Mouse (Mus musculus) erythroblast, embryonic 14.5 days (primary cell): ENCODE measurements at regions not wholly inside any gene's neighbourhood (a gene's known extent, or its start where the extent isn't known, plus 50 kb on each side); places are given as distances from the start of the nearest gene placed in this dataset.

Experiments
- H3K27me3 ChIP-seq: 2 replicates; pipeline ENCODE4 v1.6.1; 2012; ENCODE audit warnings: inconsistent platforms; ENCODE audit not compliant: control insufficient read depth
- H3K36me3 ChIP-seq: 2 replicates; pipeline ENCODE4 v1.6.1; 2012; ENCODE audit warnings: mild to moderate bottlenecking, inconsistent platforms; ENCODE audit not compliant: control insufficient read depth
- H3K4me1 ChIP-seq: 2 replicates; pipeline ENCODE4 v1.6.1; 2012; ENCODE audit warnings: inconsistent platforms; ENCODE audit not compliant: control insufficient read depth
- H3K4me3 ChIP-seq: replicated peaks from 2 replicates; pipeline ENCODE3; 2012; ENCODE audit warnings: moderate library complexity, mild to moderate bottlenecking, inconsistent platforms
- H3K9me3 ChIP-seq: 2 replicates; pipeline ENCODE4 v1.6.1; 2012; ENCODE audit warnings: low read length, inconsistent platforms, mixed read lengths; ENCODE audit not compliant: control insufficient read depth
- GATA1 ChIP-seq: IDR thresholded peaks from 2 replicates; pipeline ENCODE4 v1.6.1; 2012; ENCODE audit warnings: low read length, inconsistent platforms, mixed read lengths
- TAL1 ChIP-seq: IDR thresholded peaks from 3 replicates; pipeline ENCODE4 v1.6.1; 2012; ENCODE audit warnings: low read length, inconsistent platforms, mixed read lengths

- Histone ChIP-seq H3K4me3 (no peak overlapping the region), H3K36me3 (peaks cover 7% of the 10 kb centered on the region; the same call in 1 of the 2 replicates), H3K9me3 (peaks cover 3% of the 10 kb centered on the region; the same call in 1 of the 2 replicates), H3K27me3 (peaks cover 32% of the 10 kb centered on the region), H3K4me1 (peaks cover 49% of the 10 kb centered on the region)
- no peak for TF ChIP-seq GATA1
- TF ChIP-seq TAL1, result no peak
These were observed 60.4 kb upstream of the Lrpap1 start for GRCm38 (mm10) chr5:35165993-35166392.

- Histone ChIP-seq H3K36me3 (peaks cover 9% of the 10 kb centered on the region; the same call in 1 of the 2 replicates), H3K4me1 (peaks cover 54% of the 10 kb centered on the region), H3K27me3 (peaks cover 30% of the 10 kb centered on the region), H3K9me3 (peaks cover 3% of the 10 kb centered on the region; the same call in 1 of the 2 replicates), H3K4me3 (no peak overlapping the region)
- TF ChIP-seq TAL1 (no peak), GATA1 (no peak)
These were observed 59.9 kb upstream of the Lrpap1 start for GRCm38 (mm10) chr5:35165459-35165858.

GRCm38 (mm10) chr5:35162607-35163006 is 57.0 kb upstream of the Lrpap1 start:
- Histone ChIP-seq H3K4me1 (peaks cover 82% of the 10 kb centered on the region), H3K36me3 (peaks cover 31% of the 10 kb centered on the region), H3K9me3 (no peaks in the 10 kb centered on the region), H3K27me3 (peaks cover 12% of the 10 kb centered on the region), H3K4me3 (no peak overlapping the region)
- TF ChIP-seq GATA1 (no peak), TAL1 (no peak)

DNA sequence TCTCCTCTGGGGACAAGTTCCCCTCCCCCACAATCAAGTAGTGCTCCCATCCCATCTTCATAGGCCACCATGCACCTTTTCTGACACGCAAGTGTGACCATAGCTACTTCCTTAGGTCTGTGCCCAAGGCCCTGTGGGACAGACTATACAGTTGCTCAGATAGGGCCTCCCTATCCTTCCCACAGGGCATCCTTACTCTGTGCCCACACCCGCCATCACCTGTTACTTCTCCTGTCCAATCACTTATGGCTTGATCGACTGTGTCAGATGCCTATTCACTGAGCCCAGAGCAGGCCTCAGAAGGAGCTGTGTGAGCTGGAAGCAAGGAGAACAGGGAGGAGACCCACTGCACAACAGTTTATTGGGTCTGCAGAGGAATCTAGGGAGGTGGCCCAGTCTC is 56.6 kb upstream of the Lrpap1 start:
- Histone ChIP-seq H3K36me3 (peaks cover 36% of the 10 kb centered on the region), H3K9me3 (no peaks in the 10 kb centered on the region), H3K27me3 (peaks cover 17% of the 10 kb centered on the region), H3K4me1 (peaks cover 87% of the 10 kb centered on the region), H3K4me3 (peak overlapping the region; percentile 32)
- no peak for TF ChIP-seq TAL1
- TF ChIP-seq GATA1, result no peak

DNA sequence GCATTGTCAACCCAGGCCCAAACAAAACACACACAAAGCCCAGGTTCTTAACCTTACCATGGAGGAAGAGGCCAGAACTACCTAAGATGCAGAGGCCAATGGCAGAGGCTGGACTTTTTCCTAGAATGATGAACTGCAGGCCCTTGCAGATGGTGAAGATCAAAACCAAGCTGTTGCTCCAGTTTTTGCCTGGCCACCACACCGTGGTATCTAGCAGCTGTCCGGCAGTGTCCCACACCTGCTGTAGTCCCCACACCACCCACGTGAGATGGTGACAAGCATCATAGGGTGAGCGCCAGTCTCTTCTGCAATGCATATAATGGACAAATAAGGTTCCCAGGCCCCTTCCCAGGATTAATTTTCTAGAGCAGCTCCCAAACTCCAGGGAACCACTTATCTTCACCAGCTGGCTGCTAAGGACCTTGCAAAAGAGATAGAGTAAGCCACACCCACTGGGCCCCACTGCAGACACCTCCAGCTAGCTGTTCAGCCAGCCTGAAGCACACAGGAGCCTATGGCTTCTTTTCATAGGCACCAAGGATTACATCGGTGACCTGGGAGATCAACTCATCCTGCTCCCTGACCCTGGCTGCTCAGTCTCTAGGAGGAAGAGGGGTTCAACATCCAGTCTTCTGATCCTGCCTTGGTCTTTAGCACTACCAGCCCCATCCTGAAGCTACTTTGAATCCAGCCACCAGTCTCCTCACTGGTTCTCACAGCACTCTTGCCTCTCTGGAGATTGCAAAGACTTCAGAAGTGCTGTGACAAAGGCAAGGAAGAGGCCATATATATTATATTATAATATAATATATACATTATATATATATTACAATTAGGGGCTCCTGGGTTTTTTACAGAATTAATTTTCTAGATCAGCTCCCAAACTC is 55.6 kb upstream of the Lrpap1 start:
- Histone ChIP-seq H3K36me3 (peaks cover 38% of the 10 kb centered on the region), H3K9me3 (no peaks in the 10 kb centered on the region), H3K4me3 (peak overlapping the region; percentile 75), H3K27me3 (peaks cover 17% of the 10 kb centered on the region), H3K4me1 (peaks cover 87% of the 10 kb centered on the region)
- TF ChIP-seq TAL1, result peak; percentile 86
- peak; percentile 82 for TF ChIP-seq GATA1

DNA sequence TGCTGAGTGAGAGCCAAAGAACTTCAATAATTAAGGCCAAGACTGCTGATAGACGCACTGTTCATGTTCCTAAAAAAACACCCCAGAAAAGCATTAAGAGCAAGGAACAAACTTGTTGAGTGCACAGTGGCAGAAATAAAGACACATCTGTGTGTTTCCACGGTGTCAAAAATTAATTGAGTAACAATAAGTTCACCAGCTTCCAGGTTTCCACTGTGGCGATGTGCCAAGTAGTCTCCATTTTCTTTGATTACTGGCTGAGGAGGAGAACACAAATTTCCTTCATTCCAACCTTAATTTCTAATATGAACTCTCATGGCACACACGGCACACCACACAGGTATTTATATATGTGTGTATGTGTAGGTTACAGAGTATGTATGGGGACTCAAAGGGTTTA is 54.3 kb upstream of the Lrpap1 start:
- TF ChIP-seq GATA1 (no peak), TAL1 (no peak)
- Histone ChIP-seq H3K4me3 (peak overlapping the region; percentile 75), H3K36me3 (peaks cover 38% of the 10 kb centered on the region), H3K4me1 (peaks cover 74% of the 10 kb centered on the region), H3K9me3 (no peaks in the 10 kb centered on the region), H3K27me3 (peaks cover 12% of the 10 kb centered on the region)

- no peaks in the 10 kb centered on the region for H3K9me3 ChIP-seq
- H3K27me3 ChIP-seq, result peaks cover 10% of the 10 kb centered on the region
- peaks cover 68% of the 10 kb centered on the region for H3K4me1 ChIP-seq
- H3K4me3 ChIP-seq, result peak overlapping the region; percentile 75
- TF ChIP-seq TAL1, result no peak
- peaks cover 38% of the 10 kb centered on the region for H3K36me3 ChIP-seq
These were observed 53.7 kb upstream of the Lrpap1 start for GRCm38 (mm10) chr5:35159178-35159661.

DNA sequence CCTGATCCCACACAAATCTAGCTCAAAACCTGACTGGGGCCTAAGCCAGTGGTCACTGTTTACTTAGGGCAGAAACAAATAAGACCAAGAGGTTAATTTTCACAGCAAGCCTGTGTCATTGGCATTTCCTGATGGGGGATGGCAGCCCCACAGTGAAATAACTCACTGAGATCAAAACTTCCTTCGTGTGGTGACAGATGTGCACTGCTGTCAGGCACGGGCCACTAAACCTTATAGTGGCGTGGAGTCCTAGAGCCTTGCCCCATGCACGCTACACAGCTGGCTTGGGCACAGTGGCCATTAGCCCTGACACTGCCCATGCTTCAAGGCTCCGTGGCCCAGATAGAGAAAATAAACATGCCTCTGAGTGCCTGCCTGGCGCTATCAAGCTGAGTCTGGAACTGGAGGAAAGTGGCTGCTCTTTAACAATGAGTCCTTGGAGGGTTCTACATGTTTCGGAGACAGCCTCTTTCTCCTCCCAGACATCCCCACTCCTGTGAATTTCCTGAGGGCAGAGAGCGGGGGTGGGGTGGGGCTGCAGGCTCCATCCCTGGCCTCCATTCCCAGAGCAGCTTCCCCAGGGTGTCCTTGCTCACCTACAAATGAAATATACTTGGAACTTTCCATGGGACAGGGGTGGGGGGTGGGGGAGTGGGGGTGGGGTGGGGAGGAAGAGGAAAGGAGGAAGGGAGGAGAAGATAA is 52.9 kb upstream of the Lrpap1 start:
- H3K4me1 ChIP-seq, result peaks cover 63% of the 10 kb centered on the region
- H3K9me3 ChIP-seq, result no peaks in the 10 kb centered on the region
- peaks cover 9% of the 10 kb centered on the region for H3K27me3 ChIP-seq
- H3K36me3 ChIP-seq, result peaks cover 38% of the 10 kb centered on the region
- peak overlapping the region; percentile 75 for H3K4me3 ChIP-seq
- TF ChIP-seq GATA1 (no peak), TAL1 (no peak)

DNA sequence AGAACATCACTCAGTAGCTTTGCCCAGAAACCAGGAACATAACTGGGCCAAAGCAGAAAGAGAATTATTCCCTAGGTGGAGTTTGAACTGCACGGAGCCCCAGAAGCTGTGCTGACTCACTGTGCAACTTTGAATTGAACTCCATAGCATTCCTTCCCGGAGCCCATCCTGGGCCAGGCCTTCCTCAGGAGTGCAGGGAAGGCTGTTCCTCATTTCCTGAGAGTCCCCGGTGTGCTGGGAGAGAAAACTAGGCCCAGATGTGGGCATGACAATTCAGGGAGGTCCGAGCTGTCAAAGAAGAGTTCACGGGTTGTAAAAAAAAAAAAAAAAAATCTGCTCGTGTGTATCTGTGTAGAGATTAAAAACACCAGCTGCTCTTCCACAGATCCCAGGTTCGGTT is 50.8 kb upstream of the Lrpap1 start:
- TF ChIP-seq TAL1 (no peak), GATA1 (no peak)
- Histone ChIP-seq H3K27me3 (peaks cover 12% of the 10 kb centered on the region), H3K36me3 (peaks cover 32% of the 10 kb centered on the region), H3K9me3 (peaks cover 1% of the 10 kb centered on the region), H3K4me3 (no peak overlapping the region), H3K4me1 (peaks cover 45% of the 10 kb centered on the region)
